Mouse (Mus musculus): ENCODE data around the gene Gprc5b. TPM values are rescaled to one million over a fixed set of nuclear protein-coding genes. Genes with fewer than 3 reads are reported as not detected.

The Gprc5b gene
- 0.96 and 1.5 TPM in 2 replicates for polyA plus RNA-seq (2015; fragmentation: Nextera tagmentation; extraction: Ambion mirVana)

DNA sequence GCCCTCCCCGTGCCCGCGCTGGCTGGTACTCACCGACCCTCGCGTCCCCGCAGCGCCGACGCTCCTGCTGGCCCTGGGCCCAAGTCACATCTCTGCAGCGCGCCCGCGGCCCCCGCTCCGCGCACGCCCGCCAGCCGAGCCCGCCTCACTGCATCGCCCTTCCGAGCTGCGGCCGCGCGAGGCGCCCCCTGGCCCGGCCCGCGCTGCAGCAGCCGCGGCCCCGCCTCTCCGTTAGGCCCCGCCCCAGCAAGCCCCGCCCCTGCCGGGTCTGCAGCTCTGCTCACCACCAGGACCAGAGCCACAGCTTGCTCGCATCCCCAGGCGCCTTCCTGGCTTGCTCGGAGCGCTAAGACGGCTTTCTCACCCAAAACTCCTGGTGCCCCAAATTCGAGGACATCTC, at the start of gene Gprc5b:
Gene Gprc5b, minus strand, starts transcription at position 205 of the 400 bp plus-strand sequence.
- H3K27me3 ChIP-seq (ENCODE audit: control insufficient read depth, insufficient read depth, low read length) = no peaks in the 10 kb centered on the region
- TF ChIP-seq EP300 (optimal IDR thresholded peaks at IDR 0.05) (no peak), CTCF (IDR thresholded peaks at IDR 0.05; ENCODE audit: low read depth) (peak; percentile 49)
- H3K36me3 ChIP-seq (ENCODE audit: control insufficient read depth, insufficient read depth, low read length) = no peaks in the 10 kb centered on the region
- under 1% methylated on average over 34 of the region's 44 CpGs for WGBS
- H3K9me3 ChIP-seq (ENCODE audit: control insufficient read depth, low read length) = no peaks in the 10 kb centered on the region
- H3K27ac ChIP-seq (replicated peaks) = no peak within 1 kb of the TSS
- H3K9ac ChIP-seq (ENCODE audit: low read length) = peak within 1 kb of the TSS; percentile 70
- ATAC-seq (ENCODE audit: low FRiP score, low TSS enrichment) (peak; percentile 90), DNase-seq (ENCODE audit: low spot score) (peak; percentile 92)
- H3K4me3 ChIP-seq (ENCODE audit: low read depth, low read length) = peak within 1 kb of the TSS; percentile 59
- H3K4me2 ChIP-seq (replicated peaks; ENCODE audit: low read depth) = peak within 1 kb of the TSS; percentile 85
- H3K4me1 ChIP-seq (replicated peaks; ENCODE audit: control insufficient read depth, insufficient read depth) = no peaks in the 10 kb centered on the region

DNA sequence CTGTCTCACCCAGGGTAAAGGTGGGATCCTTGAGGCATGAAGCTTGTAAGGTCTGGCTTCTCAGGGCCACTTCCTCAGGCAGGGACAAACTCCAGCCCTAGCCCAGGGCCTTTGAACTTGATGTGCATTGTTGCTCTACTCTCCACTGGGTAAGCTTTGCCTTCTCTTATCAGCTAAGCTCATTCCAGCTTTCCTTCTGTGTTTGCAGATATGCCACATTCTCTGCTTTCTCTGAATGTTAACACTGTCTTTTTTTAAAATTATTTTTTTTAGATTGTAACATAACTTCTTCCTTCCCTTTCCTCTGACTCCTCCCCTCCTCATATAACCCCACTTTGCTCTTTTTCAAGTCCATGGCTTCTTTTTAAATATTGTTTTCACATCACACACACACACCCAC, 46.5 kb upstream of the Gprc5b start:
- Histone ChIP-seq H3K4me2 (replicated peaks; ENCODE audit: low read depth) (no peak overlapping the region), H3K9me3 (ENCODE audit: control insufficient read depth, low read length) (no peaks in the 10 kb centered on the region), H3K27me3 (ENCODE audit: control insufficient read depth, insufficient read depth, low read length) (no peaks in the 10 kb centered on the region), H3K9ac (ENCODE audit: low read length) (no peak overlapping the region), H3K27ac (replicated peaks) (no peak overlapping the region), H3K4me1 (replicated peaks; ENCODE audit: control insufficient read depth, insufficient read depth) (no peaks in the 10 kb centered on the region), H3K36me3 (ENCODE audit: control insufficient read depth, insufficient read depth, low read length) (no peaks in the 10 kb centered on the region), H3K4me3 (ENCODE audit: low read depth, low read length) (no peak overlapping the region)
- no peak for DNase-seq (ENCODE audit: low spot score)
- TF ChIP-seq CTCF (IDR thresholded peaks at IDR 0.05; ENCODE audit: low read depth) (no peak), EP300 (optimal IDR thresholded peaks at IDR 0.05) (no peak)
- no peak for ATAC-seq (ENCODE audit: low FRiP score, low TSS enrichment)

DNA sequence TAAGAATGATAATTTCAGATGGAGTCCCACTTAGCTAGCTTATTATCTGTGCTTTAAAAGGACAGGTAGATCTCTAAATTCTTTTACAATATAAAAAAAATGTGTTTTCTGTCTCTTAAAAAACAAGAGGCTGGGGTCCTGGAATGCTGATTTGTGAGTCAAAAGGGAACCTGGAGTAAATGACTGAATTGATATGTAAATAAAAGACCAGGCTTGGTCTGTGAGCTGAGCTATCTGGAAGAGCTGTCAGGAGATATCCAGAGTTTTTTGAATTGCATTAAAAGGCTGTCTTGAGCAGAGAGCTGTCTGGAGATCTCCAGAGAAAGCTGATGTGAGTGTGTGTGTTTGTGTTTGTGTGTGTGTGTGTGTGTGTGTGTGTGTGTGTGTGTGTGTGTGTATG, 42.6 kb upstream of the Gprc5b start:
- no peak overlapping the region for H3K9ac ChIP-seq (ENCODE audit: low read length)
- H3K4me1 ChIP-seq (replicated peaks; ENCODE audit: control insufficient read depth, insufficient read depth) = no peaks in the 10 kb centered on the region
- H3K4me3 ChIP-seq (ENCODE audit: low read depth, low read length) = no peak overlapping the region
- ATAC-seq (ENCODE audit: low FRiP score, low TSS enrichment) (no peak), DNase-seq (ENCODE audit: low spot score) (no peak)
- no peaks in the 10 kb centered on the region for H3K27me3 ChIP-seq (ENCODE audit: control insufficient read depth, insufficient read depth, low read length)
- no peak overlapping the region for H3K27ac ChIP-seq (replicated peaks)
- TF ChIP-seq EP300 (optimal IDR thresholded peaks at IDR 0.05) = no peak
- TF ChIP-seq CTCF (IDR thresholded peaks at IDR 0.05; ENCODE audit: low read depth) = no peak
- H3K9me3 ChIP-seq (ENCODE audit: control insufficient read depth, low read length) = no peaks in the 10 kb centered on the region
- H3K36me3 ChIP-seq (ENCODE audit: control insufficient read depth, insufficient read depth, low read length) = no peaks in the 10 kb centered on the region
- H3K4me2 ChIP-seq (replicated peaks; ENCODE audit: low read depth) = no peak overlapping the region

DNA sequence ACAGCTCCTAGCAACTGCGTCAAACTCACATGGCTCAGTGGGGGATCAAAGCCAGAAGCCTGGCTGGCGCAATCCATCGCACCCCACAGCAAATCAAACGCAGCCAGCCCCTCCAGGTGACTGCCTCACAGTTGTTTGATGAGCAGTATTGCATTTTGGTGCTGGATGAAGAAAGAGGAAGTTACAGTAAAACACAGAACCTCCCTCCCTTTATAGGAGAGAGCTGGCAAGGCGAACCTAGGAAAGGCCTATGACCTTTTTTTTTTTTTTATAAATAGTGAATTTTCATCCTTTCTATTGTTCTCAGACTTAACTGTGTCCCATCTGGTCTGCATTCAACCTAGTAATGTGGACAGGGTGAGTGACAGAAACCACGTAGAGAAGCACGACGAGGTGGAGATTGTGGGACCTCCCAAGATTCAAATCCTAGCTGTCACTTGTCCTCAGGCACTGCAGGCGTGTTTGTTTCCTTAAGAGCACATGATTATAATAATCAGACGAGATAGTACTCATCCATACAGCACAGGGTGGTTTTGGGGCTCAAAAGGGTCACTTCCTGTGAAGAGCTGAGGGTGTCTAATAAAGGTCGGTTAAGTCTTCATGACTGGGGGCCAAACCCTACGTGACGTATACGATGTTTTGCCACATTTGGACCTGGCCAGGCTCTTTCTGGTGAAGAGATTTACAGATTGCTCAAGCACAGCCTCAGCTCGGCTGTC, 39.4 kb upstream of the Gprc5b start:
- TF ChIP-seq CTCF (IDR thresholded peaks at IDR 0.05; ENCODE audit: low read depth) = no peak
- no peak for TF ChIP-seq EP300 (optimal IDR thresholded peaks at IDR 0.05)
- no peaks in the 10 kb centered on the region for H3K27me3 ChIP-seq (ENCODE audit: control insufficient read depth, insufficient read depth, low read length)
- no peak overlapping the region for H3K4me2 ChIP-seq (replicated peaks; ENCODE audit: low read depth)
- DNase-seq (ENCODE audit: low spot score) (no peak), ATAC-seq (ENCODE audit: low FRiP score, low TSS enrichment) (no peak)
- H3K9ac ChIP-seq (ENCODE audit: low read length) = no peak overlapping the region
- no peaks in the 10 kb centered on the region for H3K9me3 ChIP-seq (ENCODE audit: control insufficient read depth, low read length)
- no peak overlapping the region for H3K4me3 ChIP-seq (ENCODE audit: low read depth, low read length)
- no peaks in the 10 kb centered on the region for H3K4me1 ChIP-seq (replicated peaks; ENCODE audit: control insufficient read depth, insufficient read depth)
- no peaks in the 10 kb centered on the region for H3K36me3 ChIP-seq (ENCODE audit: control insufficient read depth, insufficient read depth, low read length)
- H3K27ac ChIP-seq (replicated peaks) = no peak overlapping the region
- 62% methylated on average over 15 of the region's 15 CpGs for WGBS

DNA sequence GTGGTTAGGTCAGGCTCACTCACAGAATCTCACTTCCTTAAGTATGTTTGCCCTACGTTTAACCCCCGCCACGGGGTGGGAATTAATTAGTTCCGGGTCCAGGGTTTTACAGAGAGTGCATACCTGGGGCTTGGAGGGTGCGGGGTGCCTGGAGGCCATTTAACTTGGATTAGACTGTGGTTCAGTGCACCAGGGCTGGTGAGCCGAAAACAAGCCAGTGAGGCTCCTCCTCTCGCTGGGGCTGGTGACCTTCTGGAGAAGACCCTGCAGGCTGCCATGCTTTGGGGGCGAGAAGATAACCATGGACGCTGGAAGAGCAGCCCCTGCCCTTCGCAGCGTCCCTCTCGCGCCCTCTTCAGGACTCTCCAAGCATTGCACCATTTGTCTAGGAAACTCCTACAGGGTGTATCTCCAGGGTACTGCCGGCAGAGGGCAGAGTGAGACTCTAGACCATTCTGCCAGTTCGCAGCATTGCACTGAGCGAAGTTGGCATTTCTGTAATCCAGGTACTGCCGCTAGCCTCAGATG, 28.4 kb upstream of the Gprc5b start:
- 32% methylated on average over 17 of the region's 17 CpGs for WGBS
- no peak for ATAC-seq (ENCODE audit: low FRiP score, low TSS enrichment)
- Histone ChIP-seq H3K27ac (replicated peaks) (no peak overlapping the region), H3K4me3 (ENCODE audit: low read depth, low read length) (no peak overlapping the region), H3K27me3 (ENCODE audit: control insufficient read depth, insufficient read depth, low read length) (no peaks in the 10 kb centered on the region), H3K9ac (ENCODE audit: low read length) (no peak overlapping the region), H3K4me1 (replicated peaks; ENCODE audit: control insufficient read depth, insufficient read depth) (no peaks in the 10 kb centered on the region), H3K4me2 (replicated peaks; ENCODE audit: low read depth) (no peak overlapping the region), H3K9me3 (ENCODE audit: control insufficient read depth, low read length) (no peaks in the 10 kb centered on the region), H3K36me3 (ENCODE audit: control insufficient read depth, insufficient read depth, low read length) (no peaks in the 10 kb centered on the region)
- TF ChIP-seq CTCF (IDR thresholded peaks at IDR 0.05; ENCODE audit: low read depth) = peak; percentile 73
- TF ChIP-seq EP300 (optimal IDR thresholded peaks at IDR 0.05) = no peak
- DNase-seq (ENCODE audit: low spot score) = peak; percentile 56

Measured in stomach, postnatal 0 days (tissue).